Mouse (Mus musculus): ENCODE results near the gene Nfatc2ip.

DNA sequence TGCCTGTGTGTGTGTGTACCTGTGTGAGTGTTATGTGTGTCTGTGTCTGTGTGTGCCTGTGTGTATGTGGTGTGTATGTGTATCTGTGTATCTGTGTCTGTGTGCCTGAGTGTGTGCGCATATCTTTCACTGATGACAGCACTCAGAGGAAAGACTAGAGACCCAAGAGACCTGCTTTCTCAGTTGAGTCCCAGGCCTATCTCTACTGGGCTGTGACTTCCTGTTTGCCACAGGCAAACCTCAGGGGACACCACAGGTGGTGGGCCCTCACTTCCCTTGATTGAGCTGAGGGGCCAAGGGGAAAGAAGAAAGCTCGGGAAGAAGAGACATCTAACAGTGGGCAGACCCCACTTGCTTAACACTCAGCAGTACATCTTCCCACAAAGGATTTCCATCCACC lies 20.1 kb upstream of the Nfatc2ip start:
- TF ChIP-seq POLR2A (IDR thresholded peaks at IDR 0.05; ENCODE audit: extremely low read depth, insufficient read depth, low read length) = no peak
- no peak for TF ChIP-seq CTCF (IDR thresholded peaks at IDR 0.05; ENCODE audit: extremely low read depth, insufficient read depth, low read length)

Data from cortical plate, adult 2 months (tissue).